Mouse (Mus musculus) gastrocnemius, postnatal 25 days (tissue): ENCODE measurements around the gene Bcas3. TPM values are rescaled to one million over a fixed set of nuclear protein-coding genes. Genes with fewer than 3 reads are reported as not detected.
A peak's percentile ranks its signal among the peaks of the same experiment; 100 is the strongest.

ENCODE experiments used
- DNase-seq: peaks from one replicate; pipeline ENCODE4 v3.0.0; 2022
- total RNA-seq, 2 experiments: library from RNA; stranded (reverse); gene quantifications; 1 replicate in 1 of 2; 2 replicates in 1 of 2; pipeline ENCODE4 v1.2.3; 2021

The Bcas3 gene
- total RNA-seq, 2 experiments from 2014 or later = 30.1 to 31.5 TPM

GRCm38 (mm10) chr11:85672881-85673475 lies 320.0 kb downstream of the Bcas3 start:
- no peak for DNase-seq

- no peak for DNase-seq
Measured at GRCm38 (mm10) chr11:85675244-85675643, 322.3 kb downstream of the Bcas3 start.

- DNase-seq = peak; percentile 24
Measured at GRCm38 (mm10) chr11:85676357-85677004, 323.5 kb downstream of the Bcas3 start.

- no peak for DNase-seq
Measured at GRCm38 (mm10) chr11:85678666-85679065, 325.7 kb downstream of the Bcas3 start.

- DNase-seq = no peak
Measured at GRCm38 (mm10) chr11:85681580-85682419, 328.8 kb downstream of the Bcas3 start.

GRCm38 (mm10) chr11:85684981-85685380 lies 332.0 kb downstream of the Bcas3 start:
- no peak for DNase-seq

GRCm38 (mm10) chr11:85687816-85688439 lies 335.0 kb downstream of the Bcas3 start:
- DNase-seq = no peak

- no peak for DNase-seq
Measured at GRCm38 (mm10) chr11:85688440-85688838, 335.5 kb downstream of the Bcas3 start.

GRCm38 (mm10) chr11:85689226-85689625 lies 336.3 kb downstream of the Bcas3 start:
- no peak for DNase-seq

- no peak for DNase-seq
Measured at GRCm38 (mm10) chr11:85691285-85691684, 338.3 kb downstream of the Bcas3 start.

GRCm38 (mm10) chr11:85695614-85696263 lies 342.8 kb downstream of the Bcas3 start:
- no peak for DNase-seq

GRCm38 (mm10) chr11:85696491-85697398 lies 343.8 kb downstream of the Bcas3 start:
- no peak for DNase-seq

- no peak for DNase-seq
Measured at GRCm38 (mm10) chr11:85697468-85697867, 344.5 kb downstream of the Bcas3 start.

GRCm38 (mm10) chr11:85698242-85698641 lies 345.3 kb downstream of the Bcas3 start:
- no peak for DNase-seq

GRCm38 (mm10) chr11:85704062-85704748 lies 351.2 kb downstream of the Bcas3 start:
- no peak for DNase-seq

- no peak for DNase-seq
Measured at GRCm38 (mm10) chr11:85706630-85707029, 353.7 kb downstream of the Bcas3 start.

- no peak for DNase-seq
Measured at GRCm38 (mm10) chr11:85707496-85707895, 354.5 kb downstream of the Bcas3 start.

GRCm38 (mm10) chr11:85709147-85709546 lies 356.2 kb downstream of the Bcas3 start:
- no peak for DNase-seq

GRCm38 (mm10) chr11:85710155-85710554 lies 357.2 kb downstream of the Bcas3 start:
- no peak for DNase-seq

GRCm38 (mm10) chr11:85712026-85712804 lies 359.2 kb downstream of the Bcas3 start:
- no peak for DNase-seq
